Mouse (Mus musculus): ENCODE data around the gene 4932438H23Rik.

The 4932438H23Rik gene

GRCm38 (mm10) chr16:91011021-91011683 is 83.8 kb downstream of the 4932438H23Rik start, which contains the start of gene Synj1:
Gene Synj1 (minus strand): TSS chr16:91011308.
- no peak for TF ChIP-seq GATA4 (IDR thresholded peaks at IDR 0.05; ENCODE audit: insufficient replicate concordance, low read length)

- no peak for TF ChIP-seq GATA4 (IDR thresholded peaks at IDR 0.05; ENCODE audit: insufficient replicate concordance, low read length)
Measured at GRCm38 (mm10) chr16:91010581-91011020, 84.3 kb downstream of the 4932438H23Rik start.

DNA sequence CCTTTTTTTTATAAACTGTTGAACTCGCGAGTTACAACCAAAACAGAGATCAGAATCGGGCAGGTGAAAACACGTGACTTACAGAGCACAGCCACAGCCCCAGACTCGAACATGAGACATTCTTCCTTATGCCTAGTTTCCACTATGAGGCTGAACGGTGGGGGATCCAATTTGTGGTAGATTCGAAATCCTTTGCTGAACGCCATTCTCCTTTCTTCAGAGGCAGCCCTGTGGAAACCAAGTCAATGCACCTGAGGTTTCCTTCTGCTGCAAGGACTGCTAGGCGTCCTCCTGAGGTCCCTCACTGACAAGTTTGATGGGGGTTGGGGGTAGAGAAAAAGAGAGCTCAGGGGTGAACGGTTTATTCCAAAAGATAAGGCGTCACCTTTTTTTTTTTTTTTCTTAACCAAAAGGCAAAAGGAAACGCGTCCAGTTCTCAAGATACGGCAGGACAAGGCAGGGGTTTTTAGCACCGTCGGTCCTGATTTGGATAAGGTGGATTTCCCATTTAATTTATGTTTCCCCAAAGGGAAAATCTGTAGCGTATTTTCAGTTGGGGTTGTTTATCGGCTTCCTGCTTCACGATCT is 84.9 kb downstream of the 4932438H23Rik start:
- no peak for TF ChIP-seq GATA4 (IDR thresholded peaks at IDR 0.05; ENCODE audit: insufficient replicate concordance, low read length)

DNA sequence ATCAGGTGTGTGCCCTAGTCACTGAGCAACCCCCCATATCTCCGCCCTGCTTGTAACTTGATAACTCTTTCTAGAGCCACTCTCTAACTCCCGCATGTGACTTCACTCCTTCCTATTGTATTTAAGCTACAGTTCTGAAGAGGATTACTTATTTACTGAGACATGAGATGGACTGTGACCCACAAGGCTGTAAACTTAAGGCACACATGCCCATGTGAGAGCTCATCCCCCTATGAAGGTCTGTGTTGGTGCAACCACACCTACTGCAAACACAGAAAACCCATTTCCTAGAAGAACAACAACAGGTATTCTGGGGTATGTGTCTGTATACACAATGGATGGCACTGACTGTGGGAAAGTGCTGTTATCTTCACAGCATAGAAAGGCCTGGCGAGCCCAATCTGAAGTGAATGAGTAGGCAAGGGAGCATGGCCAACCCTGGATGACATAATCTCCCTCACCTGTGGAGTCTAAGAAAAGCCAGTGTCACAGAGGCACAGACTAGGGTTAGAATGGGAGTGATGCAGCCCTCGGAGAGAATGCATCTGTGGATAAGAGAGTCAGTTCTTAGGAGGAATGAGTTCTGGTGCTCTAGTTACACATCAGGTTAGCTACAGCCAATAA is 89.9 kb downstream of the 4932438H23Rik start:
- TF ChIP-seq GATA4 (IDR thresholded peaks at IDR 0.05; ENCODE audit: insufficient replicate concordance, low read length), result no peak
